Mouse (Mus musculus): ENCODE measurements around the gene Napsa. TPM values are rescaled to one million over a fixed set of nuclear protein-coding genes. Genes with fewer than 3 reads are reported as not detected.

Napsa gene
- total RNA-seq, 1 experiment from 2014 or later, result 207 TPM

DNA sequence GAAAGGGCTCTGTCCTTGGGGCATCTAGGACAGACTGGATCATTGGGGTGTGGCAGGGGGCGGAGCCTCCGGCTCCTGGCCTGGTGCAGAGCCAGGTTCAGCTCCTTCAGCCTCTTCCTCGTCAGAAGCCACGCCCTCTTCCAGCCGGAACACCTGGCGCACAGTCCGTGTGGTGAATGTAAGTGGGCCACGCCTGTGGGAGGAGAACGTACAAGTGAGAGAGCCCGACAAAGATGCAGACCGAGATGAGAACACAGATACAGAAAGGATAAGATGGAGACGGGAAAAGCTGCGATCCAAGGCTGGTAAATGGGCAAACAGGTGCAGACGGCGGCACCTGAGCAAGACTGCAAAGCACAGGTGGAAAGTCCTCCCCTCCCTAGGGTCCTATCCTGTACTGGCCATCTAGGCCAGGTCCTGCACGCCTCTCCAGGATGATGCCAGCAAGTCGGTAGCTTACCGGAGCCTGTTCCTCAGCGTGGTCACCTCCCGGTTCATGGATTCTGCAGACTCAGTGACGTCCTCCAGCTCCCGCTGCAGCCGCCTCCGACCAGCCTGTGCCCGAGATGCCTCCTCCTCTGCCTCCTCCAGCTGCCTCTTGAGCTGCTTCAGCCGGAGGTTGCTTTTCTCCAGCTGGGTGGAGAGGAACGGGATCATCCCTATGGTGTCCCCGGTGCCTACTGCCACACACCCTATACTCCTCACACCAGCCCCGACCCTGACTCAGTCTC, 34.2 kb downstream of the Napsa start:
- no peak for ATAC-seq (replicated peaks; ENCODE audit: insufficient number of reproducible peaks, low FRiP score, low TSS enrichment, poor library complexity, severe bottlenecking)

DNA sequence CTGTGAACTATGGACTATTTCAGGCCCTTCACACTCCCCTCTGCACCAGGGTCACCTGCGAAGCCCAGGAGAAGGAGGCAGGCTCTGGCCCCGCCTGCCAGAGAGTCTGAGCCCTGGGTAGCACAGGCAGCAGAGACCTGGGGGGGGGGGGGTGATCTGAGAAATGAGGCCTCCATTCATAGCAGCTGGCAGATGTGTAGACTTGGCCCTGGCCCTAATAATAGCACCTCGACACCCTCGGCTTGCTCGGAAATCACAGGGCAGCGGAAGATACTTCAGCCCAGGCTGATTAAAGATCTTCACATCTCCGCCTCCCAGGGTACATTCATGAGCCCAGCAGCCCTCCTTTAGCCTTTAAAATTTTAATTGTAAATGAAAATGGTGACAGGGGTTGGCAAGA, 40.0 kb downstream of the Napsa start:
- ATAC-seq (replicated peaks; ENCODE audit: insufficient number of reproducible peaks, low FRiP score, low TSS enrichment, poor library complexity, severe bottlenecking), result no peak

GRCm38 (mm10) chr7:44614041-44614688, 42.0 kb downstream of the Napsa start:
- no peak for ATAC-seq (replicated peaks; ENCODE audit: insufficient number of reproducible peaks, low FRiP score, low TSS enrichment, poor library complexity, severe bottlenecking)

DNA sequence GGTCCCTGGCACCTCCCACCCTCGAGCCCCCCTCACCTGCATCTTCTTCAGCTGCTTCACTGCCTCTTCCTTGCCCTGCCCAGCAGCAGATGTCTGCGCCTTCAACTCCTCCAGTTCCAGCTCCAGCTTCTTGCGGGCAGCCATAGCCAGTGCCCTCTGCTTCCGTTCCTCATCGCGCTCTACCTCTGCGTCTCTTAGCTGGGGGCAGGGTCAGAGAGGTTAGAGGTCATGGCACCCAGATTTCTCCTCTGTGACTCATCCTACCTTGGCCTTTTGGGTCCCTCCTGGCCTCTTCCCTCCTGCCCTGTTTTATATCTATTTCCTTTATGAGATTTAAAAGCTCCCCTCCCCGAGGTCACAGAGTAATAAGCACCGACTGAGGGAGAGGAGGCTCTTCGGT, 43.1 kb downstream of the Napsa start:
- ATAC-seq (replicated peaks; ENCODE audit: insufficient number of reproducible peaks, low FRiP score, low TSS enrichment, poor library complexity, severe bottlenecking), result no peak

DNA sequence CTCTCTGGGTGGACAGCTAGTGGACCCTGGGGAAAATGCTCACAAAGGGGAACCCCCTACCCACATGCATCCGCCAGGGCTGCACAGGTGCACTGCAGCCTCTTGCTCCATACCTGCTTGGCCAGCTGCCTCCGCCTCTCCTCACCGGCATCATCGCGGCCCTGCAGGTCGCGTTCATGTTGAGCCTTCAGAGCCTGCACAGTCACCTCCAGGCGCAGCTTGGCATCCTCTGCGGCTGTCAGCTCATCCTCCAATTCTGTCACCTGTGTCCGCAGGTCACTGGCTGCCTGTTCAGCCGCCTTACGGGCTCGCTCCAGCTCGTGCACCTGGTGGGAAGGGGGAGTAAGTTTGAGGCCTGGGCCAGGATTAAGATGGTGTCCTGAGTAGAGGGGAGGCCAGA, 43.8 kb downstream of the Napsa start:
- no peak for ATAC-seq (replicated peaks; ENCODE audit: insufficient number of reproducible peaks, low FRiP score, low TSS enrichment, poor library complexity, severe bottlenecking)

GRCm38 (mm10) chr7:44617059-44617458, 44.9 kb downstream of the Napsa start:
- no peak for ATAC-seq (replicated peaks; ENCODE audit: insufficient number of reproducible peaks, low FRiP score, low TSS enrichment, poor library complexity, severe bottlenecking)

- no peak for ATAC-seq (replicated peaks; ENCODE audit: insufficient number of reproducible peaks, low FRiP score, low TSS enrichment, poor library complexity, severe bottlenecking)
Measured at GRCm38 (mm10) chr7:44623714-44624542, 51.7 kb downstream of the Napsa start.

GRCm38 (mm10) chr7:44624543-44624826, 52.3 kb downstream of the Napsa start:
- no peak for ATAC-seq (replicated peaks; ENCODE audit: insufficient number of reproducible peaks, low FRiP score, low TSS enrichment, poor library complexity, severe bottlenecking)

- no peak for ATAC-seq (replicated peaks; ENCODE audit: insufficient number of reproducible peaks, low FRiP score, low TSS enrichment, poor library complexity, severe bottlenecking)
Measured at GRCm38 (mm10) chr7:44624828-44625227, 52.6 kb downstream of the Napsa start.

DNA sequence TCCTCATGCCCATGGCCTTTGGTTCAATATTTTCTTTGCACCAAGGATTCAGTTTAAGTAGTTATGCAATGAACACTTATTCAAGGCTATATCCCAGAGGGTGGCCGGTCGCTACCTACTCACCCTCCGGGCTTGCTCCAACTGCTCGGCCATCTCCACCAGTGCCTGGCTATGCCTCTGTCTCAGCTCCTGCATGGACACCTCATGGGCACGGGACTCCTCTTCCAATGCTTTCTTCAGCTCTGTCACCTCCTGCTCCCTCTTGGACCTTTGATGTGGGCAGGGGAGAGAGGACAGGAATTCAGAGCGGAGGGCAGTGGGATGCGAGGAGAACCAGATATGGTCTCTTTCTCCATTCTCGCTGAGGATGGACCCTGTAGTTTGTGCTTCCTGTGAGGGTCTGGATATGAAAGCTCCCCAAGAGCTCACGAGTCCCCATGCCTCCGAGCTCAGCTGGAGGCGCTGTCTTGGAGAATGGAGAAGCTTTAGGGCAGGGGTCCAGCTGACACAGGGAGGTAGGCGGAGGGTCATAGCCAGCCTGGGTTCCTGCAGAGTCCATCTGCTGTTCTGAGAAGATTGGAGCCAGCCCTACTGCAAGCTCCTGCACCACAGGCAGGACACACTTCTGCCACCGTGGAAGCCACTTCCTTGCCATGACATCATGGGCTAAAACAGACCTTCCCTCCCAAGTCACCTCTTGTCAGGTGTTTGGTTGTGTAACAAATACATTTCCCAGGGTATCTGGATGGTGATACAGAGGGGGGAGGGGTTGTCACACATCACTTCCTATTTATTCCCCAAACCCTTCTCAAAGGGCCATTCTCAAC, 53.3 kb downstream of the Napsa start:
- no peak for ATAC-seq (replicated peaks; ENCODE audit: insufficient number of reproducible peaks, low FRiP score, low TSS enrichment, poor library complexity, severe bottlenecking)

- ATAC-seq (replicated peaks; ENCODE audit: insufficient number of reproducible peaks, low FRiP score, low TSS enrichment, poor library complexity, severe bottlenecking), result no peak
Measured at GRCm38 (mm10) chr7:44626068-44626385, 53.8 kb downstream of the Napsa start.

- no peak for ATAC-seq (replicated peaks; ENCODE audit: insufficient number of reproducible peaks, low FRiP score, low TSS enrichment, poor library complexity, severe bottlenecking)
Measured at GRCm38 (mm10) chr7:44626966-44627365, 54.8 kb downstream of the Napsa start.

DNA sequence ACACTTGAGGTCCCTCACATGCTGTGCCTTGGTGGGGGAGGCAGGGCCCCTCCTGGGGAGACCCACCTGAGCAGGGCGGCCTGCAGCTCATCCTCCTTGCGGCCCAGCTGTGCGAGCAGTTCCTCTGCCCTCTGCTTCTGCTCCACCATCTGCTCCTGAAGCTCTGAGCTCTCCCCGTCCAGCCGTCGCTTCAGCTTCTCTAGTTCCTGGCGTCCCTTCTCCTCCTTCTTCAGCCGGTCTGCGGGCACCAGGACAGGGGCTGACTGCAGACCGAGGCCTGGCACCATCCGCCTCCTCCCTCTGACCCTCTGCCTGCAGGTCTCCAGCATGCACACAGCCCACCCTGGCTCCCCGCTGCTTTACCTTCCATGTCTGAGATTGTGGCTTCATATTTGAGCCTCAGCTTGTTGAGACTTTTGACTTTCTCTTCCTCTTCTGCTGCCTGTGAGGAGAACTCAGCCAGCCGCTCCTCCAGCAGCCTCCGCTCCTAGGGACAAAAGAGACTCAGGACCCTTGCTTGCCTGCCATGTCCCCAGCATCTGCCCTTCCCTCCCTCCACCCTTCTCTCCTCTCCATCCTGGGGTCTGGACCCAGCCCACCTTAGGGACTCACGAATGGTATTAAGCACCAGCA, 56.3 kb downstream of the Napsa start:
- no peak for ATAC-seq (replicated peaks; ENCODE audit: insufficient number of reproducible peaks, low FRiP score, low TSS enrichment, poor library complexity, severe bottlenecking)

DNA sequence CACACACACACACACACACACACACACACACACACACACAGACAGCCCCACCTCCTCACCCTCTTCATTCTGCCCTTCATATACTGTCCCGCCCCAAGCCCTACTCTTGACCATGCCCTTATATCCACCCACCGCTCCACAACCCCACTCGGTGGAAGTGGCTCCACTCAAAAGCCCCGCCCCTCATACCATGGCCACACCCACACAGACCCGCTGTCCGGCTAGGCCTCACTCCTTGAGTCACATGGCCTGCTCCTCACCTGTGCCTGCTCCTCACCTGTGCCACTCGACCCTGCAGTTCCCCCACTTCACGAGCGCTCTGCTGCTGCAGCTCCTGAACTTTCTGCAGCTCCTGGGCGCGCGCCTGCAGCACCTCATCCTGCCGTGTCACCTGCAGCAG, 58.3 kb downstream of the Napsa start:
- ATAC-seq (replicated peaks; ENCODE audit: insufficient number of reproducible peaks, low FRiP score, low TSS enrichment, poor library complexity, severe bottlenecking), result no peak

GRCm38 (mm10) chr7:44632676-44633075, 60.5 kb downstream of the Napsa start:
- ATAC-seq (replicated peaks; ENCODE audit: insufficient number of reproducible peaks, low FRiP score, low TSS enrichment, poor library complexity, severe bottlenecking), result no peak

DNA sequence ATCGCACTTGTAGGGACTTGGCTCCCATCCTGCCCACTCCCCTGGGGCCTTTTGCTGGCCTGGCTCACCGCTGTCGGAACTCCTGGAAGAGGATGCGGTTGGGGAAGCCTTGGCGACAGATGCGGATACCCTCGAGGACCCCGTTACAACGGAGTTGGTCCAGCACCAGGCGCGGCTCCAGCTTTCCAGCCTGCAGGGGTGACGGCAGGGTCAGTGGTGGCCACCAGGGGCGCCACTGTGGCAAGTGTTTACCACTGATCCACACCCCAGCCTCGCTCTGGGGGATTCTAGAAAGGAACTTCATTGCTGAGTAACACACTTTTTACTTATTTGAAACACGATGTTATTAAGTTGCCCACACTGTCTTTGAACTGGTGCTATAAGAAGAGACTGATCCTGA, 61.2 kb downstream of the Napsa start:
- ATAC-seq (replicated peaks; ENCODE audit: insufficient number of reproducible peaks, low FRiP score, low TSS enrichment, poor library complexity, severe bottlenecking), result no peak

All from monocyte, adult 5-6 weeks (primary cell).